Mouse (Mus musculus) MEL (cell line): ENCODE results near the gene Retsat.

ENCODE experiments used
- POLR2A ChIP-seq, 2 experiments: IDR thresholded peaks; 2 replicates each; pipeline ENCODE4 v1.6.1; 2011 to 2012; ENCODE audit warnings: low read length in 2 of 2, mild to moderate bottlenecking in 2 of 2, control low read depth in 1 of 2, improper control_type of control experiment in 1 of 2, low read depth in 1 of 2, moderate library complexity in 1 of 2; ENCODE audit not compliant: control insufficient read depth in 1 of 2, insufficient read depth in 1 of 2, poor library complexity in 1 of 2
- TBP ChIP-seq: IDR thresholded peaks from 2 replicates; pipeline ENCODE4 v1.8.0; 2011; ENCODE audit warnings: low read depth, low read length, improper control_type of control experiment
- USF1 ChIP-seq: IDR thresholded peaks from 2 replicates; pipeline ENCODE4 v1.6.1; 2014; ENCODE audit warnings: low read depth, mild to moderate bottlenecking, inconsistent platforms, low read length, improper control_type of control experiment, moderate library complexity

DNA sequence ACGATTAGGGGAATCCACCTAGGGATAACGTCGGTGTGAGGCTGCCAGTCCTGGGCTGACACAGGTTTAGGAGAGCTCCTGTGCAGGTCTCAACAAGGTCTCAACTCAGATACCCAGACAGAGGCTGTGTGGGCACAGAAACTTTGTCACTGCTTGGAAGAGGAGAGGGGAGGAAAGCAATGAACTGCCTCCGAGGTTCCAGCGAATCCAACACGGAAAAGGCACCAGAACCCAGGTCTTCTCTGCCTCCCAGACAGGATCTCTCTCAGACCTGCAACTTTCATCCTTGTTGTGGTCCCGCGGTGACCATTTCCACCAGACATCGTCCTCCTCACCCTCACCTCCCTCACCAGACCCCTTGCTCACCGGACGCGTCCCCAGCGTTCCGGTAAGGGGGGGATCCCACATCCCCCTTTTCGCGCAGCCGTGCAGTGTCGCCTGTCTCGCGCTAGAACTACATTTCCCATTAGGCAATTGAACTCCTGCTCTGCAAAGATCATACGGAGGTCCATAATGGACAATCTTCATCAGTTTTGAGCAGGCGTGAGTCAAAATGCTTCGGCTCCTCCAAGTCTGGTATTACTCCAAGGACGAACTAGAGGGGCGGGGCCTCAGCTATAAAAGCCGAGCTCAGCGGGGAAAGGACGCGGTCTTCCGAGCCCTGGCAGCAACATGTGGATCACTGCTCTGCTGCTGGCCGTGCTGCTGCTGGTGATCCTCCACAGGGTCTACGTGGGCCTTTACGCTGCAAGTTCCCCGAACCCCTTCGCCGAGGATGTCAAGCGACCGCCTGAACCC lies at the start of gene Retsat, which contains the start of gene Elmod3:
- TF ChIP-seq POLR2A (IDR thresholded peaks at IDR 0.05; ENCODE audit: control insufficient read depth in 1 of 2, insufficient read depth in 1 of 2, low read depth in 1 of 2, low read length in 2 of 2, poor library complexity in 1 of 2) (peak; percentile 96 to 100), USF1 (peak; percentile 56; the same call in 1 of the 2 replicates), TBP (peak; percentile 99)
